Mouse (Mus musculus) midbrain, embryonic 16.5 days (tissue): Measurements from ENCODE around the gene Rcc2. TPM values are rescaled to one million over a fixed set of nuclear protein-coding genes. Genes with fewer than 3 reads are reported as not detected.
A peak's percentile ranks its signal among the peaks of the same experiment; 100 is the strongest.

Source experiments
- ATAC-seq: fragments of 200-750 bp; cut with Nextera tagmentation; 2 replicates; pipeline ENCODE4 v1.8.0; 2017; ENCODE audit warnings: moderate TSS enrichment
- H3K27ac ChIP-seq: fragments of 300-500 bp; sonication (generic); 2 replicates; pipeline ENCODE4 v1.5.1; 2014; ENCODE audit warnings: mild to moderate bottlenecking, low read length, mixed read lengths
- H3K27me3 ChIP-seq: fragments of 300-500 bp; sonication (generic); 2 replicates; pipeline ENCODE4 v1.6.1; 2014; ENCODE audit warnings: low read depth, low read length, mixed read lengths; ENCODE audit not compliant: control insufficient read depth, insufficient read depth
- H3K36me3 ChIP-seq: fragments of 300-500 bp; sonication (generic); 2 replicates; pipeline ENCODE4 v1.6.1; 2014; ENCODE audit warnings: mild to moderate bottlenecking, low read length, moderate library complexity, mixed read lengths; ENCODE audit not compliant: control insufficient read depth, insufficient read depth
- H3K4me1 ChIP-seq: fragments of 300-500 bp; sonication (generic); 2 replicates; pipeline ENCODE4 v1.6.1; 2014; ENCODE audit warnings: mild to moderate bottlenecking, low read length, mixed read lengths; ENCODE audit not compliant: control insufficient read depth, insufficient read depth
- H3K4me2 ChIP-seq: fragments of 300-500 bp; sonication (generic); 2 replicates; pipeline ENCODE4 v1.6.1; 2014; ENCODE audit warnings: mild to moderate bottlenecking, low read length, mixed read lengths
- H3K4me3 ChIP-seq: fragments of 300-500 bp; sonication (generic); 2 replicates; pipeline ENCODE4 v1.5.1; 2014; ENCODE audit warnings: low read depth, mild to moderate bottlenecking, low read length, moderate library complexity, mixed read lengths
- H3K9ac ChIP-seq: fragments of 300-500 bp; sonication (generic); 2 replicates; pipeline ENCODE4 v1.6.1; 2014; ENCODE audit warnings: low read depth, low read length, mixed read lengths
- H3K9me3 ChIP-seq: fragments of 300-500 bp; sonication (generic); replicated peaks from 2 replicates; pipeline ENCODE4 v1.6.1; 2014; ENCODE audit warnings: mild to moderate bottlenecking, low read length, mixed read lengths; ENCODE audit not compliant: control insufficient read depth, poor library complexity, severe bottlenecking
- WGBS: fragments of 180-500 bp; shearing (Covaris S2); extraction: QIAGEN DNeasy Blood & Tissue Kit; methylation state at CpG from one replicate; pipeline ENCODE4 v1.1.7; 2014; 5-methylcytosine and 5-hydroxymethylcytosine counted together
- polyA plus RNA-seq: library from polyadenylated mRNA; unstranded; fragments of >200 nt; fragmentation: Nextera tagmentation; extraction: Ambion mirVana; gene quantifications from 2 replicates; pipeline ENCODE4 v1.2.1, GENCODE M21; 2015

Gene Rcc2
- polyA plus RNA-seq, 1 experiment from 2014 or later = 9.7 TPM

- H3K9me3 ChIP-seq = no peaks in the 10 kb centered on the region
- H3K36me3 ChIP-seq = no peaks in the 10 kb centered on the region
- no peaks in the 10 kb centered on the region for H3K27me3 ChIP-seq
- H3K4me1 ChIP-seq = no peaks in the 10 kb centered on the region
- H3K4me3 ChIP-seq = no peak overlapping the region; the same call in 1 of the 2 replicates
- H3K9ac ChIP-seq = no peak overlapping the region
- peak overlapping the region; percentile 36 for H3K4me2 ChIP-seq
- ATAC-seq = no peak
- no peak overlapping the region for H3K27ac ChIP-seq
- 7% methylated on average over 19 of the region's 19 CpGs for WGBS
Observed at GRCm38 (mm10) chr4:140750328-140750727, 50.0 kb downstream of the Rcc2 start.

GRCm38 (mm10) chr4:140753366-140753765 lies 53.0 kb downstream of the Rcc2 start:
- no peak for ATAC-seq
- Histone ChIP-seq H3K27ac (no peak overlapping the region), H3K27me3 (no peaks in the 10 kb centered on the region), H3K36me3 (no peaks in the 10 kb centered on the region), H3K9ac (no peak overlapping the region), H3K4me3 (no peak overlapping the region), H3K9me3 (no peaks in the 10 kb centered on the region), H3K4me2 (no peak overlapping the region), H3K4me1 (peaks cover 2% of the 10 kb centered on the region; the same call in 1 of the 2 replicates)
- WGBS = 63% methylated on average over 7 of the region's 7 CpGs

- 82% methylated on average over 3 of the region's 3 CpGs for WGBS
- no peak overlapping the region for H3K4me2 ChIP-seq
- no peaks in the 10 kb centered on the region for H3K9me3 ChIP-seq
- no peak for ATAC-seq
- H3K9ac ChIP-seq = no peak overlapping the region
- H3K4me1 ChIP-seq = peaks cover 2% of the 10 kb centered on the region; the same call in 1 of the 2 replicates
- no peak overlapping the region for H3K4me3 ChIP-seq
- no peaks in the 10 kb centered on the region for H3K27me3 ChIP-seq
- H3K27ac ChIP-seq = no peak overlapping the region
- H3K36me3 ChIP-seq = no peaks in the 10 kb centered on the region
Observed at GRCm38 (mm10) chr4:140755811-140756210, 55.5 kb downstream of the Rcc2 start.

- WGBS = 92% methylated on average over 7 of the region's 7 CpGs
- Histone ChIP-seq H3K4me1 (peaks cover 2% of the 10 kb centered on the region; the same call in 1 of the 2 replicates), H3K4me2 (no peak overlapping the region), H3K9ac (no peak overlapping the region), H3K27ac (no peak overlapping the region), H3K9me3 (no peaks in the 10 kb centered on the region), H3K4me3 (no peak overlapping the region), H3K27me3 (no peaks in the 10 kb centered on the region), H3K36me3 (no peaks in the 10 kb centered on the region)
- no peak for ATAC-seq
Observed at GRCm38 (mm10) chr4:140761601-140762000, 61.3 kb downstream of the Rcc2 start.

GRCm38 (mm10) chr4:140763158-140763557 lies 62.8 kb downstream of the Rcc2 start:
- Histone ChIP-seq H3K4me2 (no peak overlapping the region), H3K27me3 (no peaks in the 10 kb centered on the region), H3K4me1 (no peaks in the 10 kb centered on the region), H3K36me3 (no peaks in the 10 kb centered on the region), H3K4me3 (no peak overlapping the region), H3K27ac (no peak overlapping the region), H3K9me3 (no peaks in the 10 kb centered on the region), H3K9ac (no peak overlapping the region)
- 19% methylated on average over 9 of the region's 9 CpGs for WGBS
- ATAC-seq = no peak

- WGBS = 86% methylated on average over 3 of the region's 3 CpGs
- Histone ChIP-seq H3K36me3 (no peaks in the 10 kb centered on the region), H3K27me3 (no peaks in the 10 kb centered on the region), H3K9ac (no peak overlapping the region), H3K9me3 (no peaks in the 10 kb centered on the region), H3K27ac (no peak overlapping the region), H3K4me1 (0 out of 2 replicates have a peak, but pooled peaks cover 3% of the 10 kb centered on the region), H3K4me3 (no peak overlapping the region), H3K4me2 (no peak overlapping the region)
- ATAC-seq = no peak
Observed at GRCm38 (mm10) chr4:140765936-140766335, 65.6 kb downstream of the Rcc2 start.

GRCm38 (mm10) chr4:140768973-140769372 lies 68.6 kb downstream of the Rcc2 start:
- Histone ChIP-seq H3K9ac (no peak overlapping the region), H3K27ac (no peak overlapping the region), H3K27me3 (no peaks in the 10 kb centered on the region), H3K9me3 (no peaks in the 10 kb centered on the region), H3K36me3 (no peaks in the 10 kb centered on the region), H3K4me1 (0 out of 2 replicates have a peak, but pooled peaks cover 3% of the 10 kb centered on the region), H3K4me3 (no peak overlapping the region), H3K4me2 (no peak overlapping the region)
- no peak for ATAC-seq
- WGBS = 89% methylated on average over 5 of the region's 5 CpGs

- 0 out of 2 replicates have a peak, but pooled peaks cover 3% of the 10 kb centered on the region for H3K4me1 ChIP-seq
- no peaks in the 10 kb centered on the region for H3K27me3 ChIP-seq
- 0 out of 2 replicates have a peak overlapping the region, but pooled peaks have one; percentile 2 for H3K4me3 ChIP-seq
- H3K27ac ChIP-seq = no peak overlapping the region
- H3K4me2 ChIP-seq = peak overlapping the region; percentile 14; the same call in 1 of the 2 replicates
- ATAC-seq = no peak
- H3K36me3 ChIP-seq = no peaks in the 10 kb centered on the region
- H3K9ac ChIP-seq = 0 out of 2 replicates have a peak overlapping the region, but pooled peaks have one; percentile 4
- no peaks in the 10 kb centered on the region for H3K9me3 ChIP-seq
- 8% methylated on average over 13 of the region's 13 CpGs for WGBS
Observed at GRCm38 (mm10) chr4:140770433-140770832, 70.1 kb downstream of the Rcc2 start.

GRCm38 (mm10) chr4:140771091-140771490 lies 70.8 kb downstream of the Rcc2 start:
- H3K4me3 ChIP-seq = no peak overlapping the region
- ATAC-seq = no peak
- 0 out of 2 replicates have a peak, but pooled peaks cover 3% of the 10 kb centered on the region for H3K4me1 ChIP-seq
- no peaks in the 10 kb centered on the region for H3K27me3 ChIP-seq
- H3K27ac ChIP-seq = no peak overlapping the region
- no peak overlapping the region for H3K4me2 ChIP-seq
- no peaks in the 10 kb centered on the region for H3K36me3 ChIP-seq
- no peaks in the 10 kb centered on the region for H3K9me3 ChIP-seq
- H3K9ac ChIP-seq = no peak overlapping the region
- WGBS = 51% methylated on average over 4 of the region's 4 CpGs
